Mouse (Mus musculus) forebrain, embryonic 11.5 days (tissue): Measurements from ENCODE around the gene Mylip. TPM values are rescaled to one million over a fixed set of nuclear protein-coding genes. Genes with fewer than 3 reads are reported as not detected.

Experiments used
- ATAC-seq: fragments of 200-750 bp; cut with Nextera tagmentation; replicated peaks from 2 replicates; pipeline ENCODE4 v1.8.0; 2017; ENCODE audit warnings: moderate TSS enrichment; ENCODE audit not compliant: low FRiP score
- DNase-seq: peaks from one replicate; pipeline ENCODE4 v3.0.0-alpha.2; 2017; ENCODE audit warnings: low spot score
- H3K27ac ChIP-seq: fragments of 300-500 bp; sonication (generic); 2 replicates; pipeline ENCODE4 v1.5.1; 2014; ENCODE audit warnings: low read depth, low read length
- H3K27me3 ChIP-seq: fragments of 300-500 bp; sonication (generic); 2 replicates; pipeline ENCODE4 v1.6.1; 2014; ENCODE audit warnings: mild to moderate bottlenecking, low read length, mixed read lengths; ENCODE audit not compliant: control insufficient read depth, insufficient read depth
- H3K36me3 ChIP-seq: fragments of 300-500 bp; sonication (generic); 2 replicates; pipeline ENCODE4 v1.6.1; 2014; ENCODE audit warnings: mild to moderate bottlenecking, low read length, moderate library complexity, mixed read lengths; ENCODE audit not compliant: control insufficient read depth, insufficient read depth
- H3K4me1 ChIP-seq: fragments of 300-500 bp; sonication (generic); replicated peaks from 2 replicates; pipeline ENCODE4 v1.6.1; 2014; ENCODE audit warnings: low read length, mixed read lengths; ENCODE audit not compliant: control insufficient read depth, insufficient read depth
- H3K4me2 ChIP-seq: fragments of 300-500 bp; sonication (generic); 2 replicates; pipeline ENCODE4 v1.6.1; 2014; ENCODE audit warnings: low read depth, mild to moderate bottlenecking, low read length, moderate library complexity, mixed read lengths; ENCODE audit not compliant: severe bottlenecking
- H3K4me3 ChIP-seq: fragments of 300-500 bp; sonication (generic); 2 replicates; pipeline ENCODE4 v1.5.1; 2014; ENCODE audit warnings: low read depth, low read length
- H3K9ac ChIP-seq: fragments of 300-500 bp; sonication (generic); 2 replicates; pipeline ENCODE4 v1.6.1; 2014; ENCODE audit warnings: low read length
- H3K9me3 ChIP-seq: fragments of 300-500 bp; sonication (generic); 2 replicates; pipeline ENCODE4 v1.6.1; 2016; ENCODE audit warnings: low read length, mixed read lengths; ENCODE audit not compliant: control insufficient read depth
- WGBS: fragments of 180-500 bp; shearing (Covaris S2); extraction: QIAGEN DNeasy Blood & Tissue Kit; methylation state at CpG from one replicate; pipeline ENCODE4 v1.1.7; 2014; 5-methylcytosine and 5-hydroxymethylcytosine counted together
- polyA plus RNA-seq: library from polyadenylated mRNA; unstranded; fragments of >200 nt; fragmentation: Nextera tagmentation; extraction: Ambion mirVana; gene quantifications from 2 replicates; pipeline ENCODE4 v1.2.1, GENCODE M21; 2014

The Mylip gene
- polyA plus RNA-seq, 1 experiment from 2014 or later, result 4.9 TPM

GRCm38 (mm10) chr13:45406703-45407102, 17.2 kb downstream of the Mylip start:
- Histone ChIP-seq H3K4me1 (no peaks in the 10 kb centered on the region), H3K4me2 (no peak overlapping the region), H3K4me3 (no peak overlapping the region), H3K9ac (no peak overlapping the region), H3K36me3 (no peaks in the 10 kb centered on the region), H3K9me3 (no peaks in the 10 kb centered on the region), H3K27ac (no peak overlapping the region), H3K27me3 (no peaks in the 10 kb centered on the region)
- WGBS, result 70% methylated on average over 6 of the region's 6 CpGs
- ATAC-seq (no peak), DNase-seq (no peak)

GRCm38 (mm10) chr13:45410936-45411335, 21.4 kb downstream of the Mylip start:
- no peaks in the 10 kb centered on the region for H3K9me3 ChIP-seq
- no peak overlapping the region for H3K4me3 ChIP-seq
- no peak overlapping the region for H3K27ac ChIP-seq
- H3K4me1 ChIP-seq, result no peaks in the 10 kb centered on the region
- 93% methylated on average over 4 of the region's 4 CpGs for WGBS
- no peak overlapping the region for H3K9ac ChIP-seq
- no peaks in the 10 kb centered on the region for H3K36me3 ChIP-seq
- H3K27me3 ChIP-seq, result no peaks in the 10 kb centered on the region
- DNase-seq (no peak), ATAC-seq (no peak)
- no peak overlapping the region for H3K4me2 ChIP-seq

GRCm38 (mm10) chr13:45413066-45413465, 23.5 kb downstream of the Mylip start:
- no peak overlapping the region for H3K9ac ChIP-seq
- no peaks in the 10 kb centered on the region for H3K36me3 ChIP-seq
- no peaks in the 10 kb centered on the region for H3K9me3 ChIP-seq
- no peak for ATAC-seq
- WGBS, result 96% methylated on average over 1 of the region's 1 CpGs
- no peak overlapping the region for H3K4me2 ChIP-seq
- H3K27me3 ChIP-seq, result no peaks in the 10 kb centered on the region
- no peak for DNase-seq
- no peak overlapping the region for H3K27ac ChIP-seq
- H3K4me1 ChIP-seq, result peaks cover 5% of the 10 kb centered on the region
- no peak overlapping the region for H3K4me3 ChIP-seq

GRCm38 (mm10) chr13:45414031-45414430, 24.5 kb downstream of the Mylip start:
- Histone ChIP-seq H3K36me3 (no peaks in the 10 kb centered on the region), H3K4me2 (no peak overlapping the region), H3K9ac (no peak overlapping the region), H3K4me3 (no peak overlapping the region), H3K4me1 (peaks cover 5% of the 10 kb centered on the region), H3K9me3 (no peaks in the 10 kb centered on the region), H3K27ac (no peak overlapping the region), H3K27me3 (no peaks in the 10 kb centered on the region)
- 65% methylated on average over 9 of the region's 9 CpGs for WGBS
- DNase-seq (peak; percentile 50), ATAC-seq (no peak)

- peak overlapping the region; percentile 31; the same call in 1 of the 2 replicates for H3K4me2 ChIP-seq
- H3K9ac ChIP-seq, result peak overlapping the region; percentile 28; the same call in 1 of the 2 replicates
- H3K36me3 ChIP-seq, result no peaks in the 10 kb centered on the region
- DNase-seq, result peak; percentile 61
- H3K4me1 ChIP-seq, result peaks cover 7% of the 10 kb centered on the region
- H3K4me3 ChIP-seq, result no peak overlapping the region
- ATAC-seq, result peak; percentile 58; the same call in 1 of the 2 replicates
- no peaks in the 10 kb centered on the region for H3K27me3 ChIP-seq
- whole genome bisulfite sequencing, result 29% methylated on average over 14 of the region's 14 CpGs
- no peaks in the 10 kb centered on the region for H3K9me3 ChIP-seq
- no peak overlapping the region; the same call in 1 of the 2 replicates for H3K27ac ChIP-seq
These were observed 27.1 kb downstream of the Mylip start for GRCm38 (mm10) chr13:45416621-45417057.

GRCm38 (mm10) chr13:45418986-45419385, 29.4 kb downstream of the Mylip start:
- Histone ChIP-seq H3K4me2 (no peak overlapping the region), H3K36me3 (no peaks in the 10 kb centered on the region), H3K27ac (no peak overlapping the region), H3K9ac (no peak overlapping the region), H3K27me3 (no peaks in the 10 kb centered on the region), H3K4me3 (no peak overlapping the region), H3K9me3 (no peaks in the 10 kb centered on the region), H3K4me1 (peaks cover 7% of the 10 kb centered on the region)
- WGBS, result 77% methylated on average over 12 of the region's 12 CpGs
- DNase-seq (no peak), ATAC-seq (no peak)

- 0 out of 2 replicates have a peak, but pooled peaks cover 2% of the 10 kb centered on the region for H3K4me1 ChIP-seq
- H3K9ac ChIP-seq, result no peak overlapping the region
- 70% methylated on average over 13 of the region's 13 CpGs for WGBS
- H3K27me3 ChIP-seq, result no peaks in the 10 kb centered on the region
- no peak overlapping the region for H3K4me3 ChIP-seq
- H3K27ac ChIP-seq, result no peak overlapping the region; the same call in 1 of the 2 replicates
- no peak for DNase-seq
- no peaks in the 10 kb centered on the region for H3K36me3 ChIP-seq
- no peaks in the 10 kb centered on the region for H3K9me3 ChIP-seq
- H3K4me2 ChIP-seq, result no peak overlapping the region
- ATAC-seq, result no peak
These were observed 32.7 kb downstream of the Mylip start for GRCm38 (mm10) chr13:45422251-45422650.

- no peak overlapping the region for H3K4me2 ChIP-seq
- no peaks in the 10 kb centered on the region for H3K9me3 ChIP-seq
- 72% methylated on average over 5 of the region's 5 CpGs for WGBS
- no peak for DNase-seq
- H3K4me3 ChIP-seq, result no peak overlapping the region
- H3K9ac ChIP-seq, result no peak overlapping the region
- H3K4me1 ChIP-seq, result 0 out of 2 replicates have a peak, but pooled peaks cover 2% of the 10 kb centered on the region
- H3K27ac ChIP-seq, result no peak overlapping the region
- no peaks in the 10 kb centered on the region for H3K36me3 ChIP-seq
- no peak for ATAC-seq
- H3K27me3 ChIP-seq, result no peaks in the 10 kb centered on the region
These were observed 33.2 kb downstream of the Mylip start for GRCm38 (mm10) chr13:45422709-45423108.

GRCm38 (mm10) chr13:45423905-45424304, 34.4 kb downstream of the Mylip start:
- H3K4me2 ChIP-seq, result no peak overlapping the region
- DNase-seq (no peak), ATAC-seq (no peak)
- WGBS, result 84% methylated on average over 5 of the region's 5 CpGs
- no peaks in the 10 kb centered on the region for H3K9me3 ChIP-seq
- 0 out of 2 replicates have a peak, but pooled peaks cover 2% of the 10 kb centered on the region for H3K4me1 ChIP-seq
- no peak overlapping the region for H3K4me3 ChIP-seq
- no peak overlapping the region for H3K27ac ChIP-seq
- H3K36me3 ChIP-seq, result no peaks in the 10 kb centered on the region
- no peaks in the 10 kb centered on the region for H3K27me3 ChIP-seq
- H3K9ac ChIP-seq, result no peak overlapping the region
